In genomic region chrX:38084226-38084625, GRCm38 (mm10) we compare ENCODE assay signal across 9 mouse cellular contexts. TPM values are rescaled to one million over a fixed set of nuclear protein-coding genes. Genes with fewer than 3 reads are reported as not detected.
A peak's percentile ranks its signal among the peaks of the same experiment; 100 is the strongest.
DNase-seq lines count a peak whose midpoint lies in the region; ATAC-seq and TF ChIP-seq lines count a peak whose summit lies in the region.
"Had no signal": no experiment of that assay in that cellular context is flagged by ENCODE, and none has a peak within 500 bp of the region (broad histone marks: within the 10 kb centered on the region; RNA-seq: fewer than 3 reads in every experiment).

No protein-coding gene starts in this region.

- no peaks in the 10 kb centered on the region for H3K27me3 ChIP-seq in thymus, adult 2 months (ENCODE audit: control insufficient read depth, insufficient read depth, low read length)
- no peaks in the 10 kb centered on the region for H3K27me3 ChIP-seq in embryonic facial prominence, embryonic 11.5 days (ENCODE audit: control insufficient read depth, insufficient read depth, low read length)
- H3K27me3 ChIP-seq: heart, embryonic 15.5 days had no signal

- 13% methylated on average over 12 of the region's 12 CpGs for WGBS in thymus, adult 2 months
- 21% methylated on average over 12 of the region's 12 CpGs for WGBS in embryonic facial prominence, embryonic 11.5 days

- no peaks in the 10 kb centered on the region for H3K9me3 ChIP-seq in embryonic facial prominence, embryonic 11.5 days (replicated peaks; ENCODE audit: control insufficient read depth, low read length)
- H3K9me3 ChIP-seq: heart, embryonic 15.5 days had no signal

- no peak overlapping the region for H3K4me2 ChIP-seq in embryonic facial prominence, embryonic 11.5 days (ENCODE audit: low read depth, low read length)
- H3K4me2 ChIP-seq: heart, embryonic 15.5 days had no signal

- H3K9ac ChIP-seq in embryonic facial prominence, embryonic 11.5 days (replicated peaks; ENCODE audit: low read length): no peak overlapping the region
- H3K9ac ChIP-seq: heart, embryonic 15.5 days had no signal

- no peak overlapping the region for H3K27ac ChIP-seq in thymus, adult 2 months (ENCODE audit: control insufficient read depth, insufficient read depth, low read length)
- H3K27ac ChIP-seq in embryonic facial prominence, embryonic 11.5 days (replicated peaks; ENCODE audit: low read depth, low read length): no peak overlapping the region
- H3K27ac ChIP-seq: heart, embryonic 15.5 days had no signal

- no peak for TF ChIP-seq POLR2A in thymus, adult 2 months (IDR thresholded peaks at IDR 0.05; ENCODE audit: control insufficient read depth, extremely low read depth, insufficient read depth, low read length, poor library complexity)

- no peak for ATAC-seq in CD4-positive, CD25-positive, alpha-beta regulatory T cell, adult 4 months
- ATAC-seq in embryonic facial prominence, embryonic 11.5 days (replicated peaks; ENCODE audit: insufficient number of reproducible peaks, low FRiP score, low TSS enrichment, low read depth): no peak

- peak; percentile 34; the same call in 1 of the 2 replicates for TF ChIP-seq CTCF in thymus, adult 2 months (IDR thresholded peaks at IDR 0.05; ENCODE audit: borderline replicate concordance, control insufficient read depth, extremely low read depth, insufficient read depth, low read length, poor library complexity)

- peak; percentile 49 for DNase-seq in CD4-positive, CD25-positive, alpha-beta regulatory T cell, adult 2 months (ENCODE audit: low read depth, low spot score)
- peak; percentile 16 for DNase-seq in thymus, adult 2 months
- DNase-seq in thymus, adult 18-20 months: no peak
- DNase-seq in embryonic facial prominence, embryonic 11.5 days (ENCODE audit: low spot score): peak; percentile 57
- peak; percentile 4 to 26 for DNase-seq in layer of hippocampus, adult 8-10 months (ENCODE audit: low spot score in 2 of 2)
- peak; percentile 29 to 43 for DNase-seq in lung, postnatal 4 days
- peak; percentile 13 to 69 for DNase-seq in spleen, postnatal 4 days (ENCODE audit: low spot score in 2 of 2)

- H3K36me3 ChIP-seq in thymus, adult 2 months (ENCODE audit: control insufficient read depth, insufficient read depth, low read length): no peaks in the 10 kb centered on the region
- no peaks in the 10 kb centered on the region for H3K36me3 ChIP-seq in embryonic facial prominence, embryonic 11.5 days (replicated peaks; ENCODE audit: control insufficient read depth, insufficient read depth, low read depth, low read length)
- H3K36me3 ChIP-seq: heart, embryonic 15.5 days had no signal

- H3K4me1 ChIP-seq in thymus, adult 2 months (replicated peaks; ENCODE audit: control insufficient read depth, insufficient read depth, low read length): no peaks in the 10 kb centered on the region
- no peaks in the 10 kb centered on the region for H3K4me1 ChIP-seq in embryonic facial prominence, embryonic 11.5 days (ENCODE audit: control insufficient read depth, insufficient read depth, low read length)
- H3K4me1 ChIP-seq: heart, embryonic 15.5 days had no signal

- H3K4me3 ChIP-seq in thymus, adult 2 months (ENCODE audit: control insufficient read depth, insufficient read depth, low read length): no peak overlapping the region
- H3K4me3 ChIP-seq in embryonic facial prominence, embryonic 11.5 days (ENCODE audit: low read depth, low read length): no peak overlapping the region
- H3K4me3 ChIP-seq: heart, embryonic 15.5 days had no signal

RNA-seq across cellular contexts. Expression of gene Rhox11, which starts 0.7 kb away (rescaled TPM):
- not detected for polyA plus RNA-seq in CD4-positive, CD25-positive, alpha-beta regulatory T cell, adult 4 months (2017; shearing (Covaris generic))
- polyA plus RNA-seq in thymus, adult 2 months (2012; rRNA removed): not detected in 2 replicates
- not detected in 2 replicates for polyA plus RNA-seq in embryonic facial prominence, embryonic 11.5 days (2014; fragmentation: Nextera tagmentation; extraction: Ambion mirVana)
- total RNA-seq in layer of hippocampus, adult 8-10 months (2022): not detected
- polyA plus RNA-seq: heart, embryonic 15.5 days had no signal

RNA-seq across cellular contexts. Expression of gene Rhox10, which starts 18.0 kb away (rescaled TPM):
- not detected for polyA plus RNA-seq in CD4-positive, CD25-positive, alpha-beta regulatory T cell, adult 4 months (2017; shearing (Covaris generic))
- not detected in 2 replicates for polyA plus RNA-seq in thymus, adult 2 months (2012; rRNA removed)
- not detected in 2 replicates for polyA plus RNA-seq in embryonic facial prominence, embryonic 11.5 days (2014; fragmentation: Nextera tagmentation; extraction: Ambion mirVana)
- not detected for total RNA-seq in layer of hippocampus, adult 8-10 months (2022)
- polyA plus RNA-seq: heart, embryonic 15.5 days had no signal

RNA-seq across cellular contexts. Expression of gene Rhox12, which starts 26.5 kb away (rescaled TPM):
- polyA plus RNA-seq in CD4-positive, CD25-positive, alpha-beta regulatory T cell, adult 4 months (2017; shearing (Covaris generic)): not detected
- 0.26 TPM in 1 of 2 replicates, not detected in the other for polyA plus RNA-seq in thymus, adult 2 months (2012; rRNA removed)
- not detected in 2 replicates for polyA plus RNA-seq in embryonic facial prominence, embryonic 11.5 days (2014; fragmentation: Nextera tagmentation; extraction: Ambion mirVana)
- not detected for total RNA-seq in layer of hippocampus, adult 8-10 months (2022)
- polyA plus RNA-seq: heart, embryonic 15.5 days had no signal

RNA-seq across cellular contexts. Expression of gene Rhox13, which starts 36.8 kb away (rescaled TPM):
- polyA plus RNA-seq in CD4-positive, CD25-positive, alpha-beta regulatory T cell, adult 4 months (2017; shearing (Covaris generic)): not detected
- polyA plus RNA-seq in thymus, adult 2 months (2012; rRNA removed): not detected in 2 replicates
- polyA plus RNA-seq in embryonic facial prominence, embryonic 11.5 days (2014; fragmentation: Nextera tagmentation; extraction: Ambion mirVana): not detected in 2 replicates
- not detected for total RNA-seq in layer of hippocampus, adult 8-10 months (2022)
- polyA plus RNA-seq: heart, embryonic 15.5 days had no signal

RNA-seq across cellular contexts. Expression of gene Btg1-ps2, which starts 41.3 kb away (rescaled TPM):
- polyA plus RNA-seq in CD4-positive, CD25-positive, alpha-beta regulatory T cell, adult 4 months (2017; shearing (Covaris generic)): not detected
- polyA plus RNA-seq in thymus, adult 2 months (2012; rRNA removed): not detected in 2 replicates
- polyA plus RNA-seq in embryonic facial prominence, embryonic 11.5 days (2014; fragmentation: Nextera tagmentation; extraction: Ambion mirVana): not detected in 2 replicates
- total RNA-seq in layer of hippocampus, adult 8-10 months (2022): not detected
- polyA plus RNA-seq: heart, embryonic 15.5 days had no signal

Comparison
In these comparisons a context has a peak if more than half of its experiments do, and no peak if none do; other contexts are left out.
1. DNase-seq: peak in CD4-positive, CD25-positive, alpha-beta regulatory T cell, adult 2 months (single experiment), thymus, adult 2 months (single experiment), embryonic facial prominence, embryonic 11.5 days (single experiment), layer of hippocampus, adult 8-10 months (2 of 2), lung, postnatal 4 days (2 of 2) and spleen, postnatal 4 days (2 of 2); none in thymus, adult 18-20 months (0 of 2).